Mouse (Mus musculus): ENCODE data around the gene Ddc.

- TF ChIP-seq CTCF (IDR thresholded peaks at IDR 0.05) (no peak), EP300 (IDR thresholded peaks at IDR 0.05) (no peak)
Measured at GRCm38 (mm10) chr11:11923900-11924299, 26.0 kb upstream of the Ddc start.
